Mouse (Mus musculus): ENCODE results near the gene Shc1.

DNA sequence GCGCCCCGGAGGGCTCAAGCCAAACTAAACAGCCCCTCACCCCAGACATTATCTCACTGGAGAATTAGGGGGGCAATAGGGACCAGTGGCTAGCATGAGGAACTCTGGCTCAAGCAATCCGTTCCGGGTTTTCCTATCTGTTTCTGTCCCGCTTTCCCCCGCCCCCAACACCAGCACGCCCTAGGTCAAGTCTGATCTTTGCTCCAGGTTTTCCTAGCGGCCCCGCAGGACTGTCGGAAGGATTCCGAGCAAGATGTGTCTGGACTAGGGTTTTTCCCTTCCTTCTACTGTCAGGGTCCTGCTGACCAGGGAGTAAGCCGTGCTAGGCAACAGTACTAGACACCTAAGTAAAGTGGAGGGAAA, 23.4 kb upstream of the Shc1 start:
- 0 out of 2 replicates have a peak, but pooled peaks have one; percentile 26 for TF ChIP-seq POLR2A (IDR thresholded peaks at IDR 0.05; ENCODE audit: extremely low read depth, insufficient read depth, low read length)
- TF ChIP-seq CTCF (IDR thresholded peaks at IDR 0.05; ENCODE audit: extremely low read depth, insufficient read depth, low read length): no peak
